Mouse (Mus musculus) E14TG2a.4 (cell line): ENCODE measurements around the gene Fbxo2.

Source experiments
- H3K27me3 ChIP-seq: 2 replicates; pipeline ENCODE4 v1.6.1; 2014; ENCODE audit warnings: low read length, control low read depth; ENCODE audit not compliant: insufficient read depth
- H3K36me3 ChIP-seq: 2 replicates; pipeline ENCODE4 v1.6.1; 2014; ENCODE audit warnings: low read length, control low read depth; ENCODE audit not compliant: insufficient read depth
- H3K4me1 ChIP-seq: replicated peaks from 2 replicates; pipeline ENCODE4 v1.6.1; 2014; ENCODE audit warnings: low read depth, low read length, control low read depth
- H3K4me3 ChIP-seq: replicated peaks from 2 replicates; pipeline ENCODE4 v1.5.1; 2014; ENCODE audit warnings: mild to moderate bottlenecking, low read length
- H3K9me3 ChIP-seq: 2 replicates; pipeline ENCODE4 v1.6.1; 2014; ENCODE audit warnings: low read length, control low read depth
- CTCF ChIP-seq: conservative IDR thresholded peaks from 2 replicates; pipeline ENCODE4 v1.5.1; 2014; ENCODE audit warnings: low read length
- NANOG ChIP-seq: IDR thresholded peaks from 2 replicates; pipeline ENCODE4 v1.6.1; 2014; ENCODE audit warnings: borderline replicate concordance, low read length, mixed read lengths
- POU5F1 ChIP-seq: IDR thresholded peaks from 2 replicates; pipeline ENCODE4 v1.6.1; 2014; ENCODE audit warnings: low read length, borderline replicate concordance

Gene Fbxo2

GRCm38 (mm10) chr4:148164461-148164860 lies 4.0 kb downstream of the Fbxo2 start:
- Histone ChIP-seq H3K4me3 (peak overlapping the region; percentile 72), H3K36me3 (no peaks in the 10 kb centered on the region), H3K4me1 (peaks cover 63% of the 10 kb centered on the region), H3K9me3 (no peaks in the 10 kb centered on the region), H3K27me3 (peaks cover 57% of the 10 kb centered on the region)
- TF ChIP-seq POU5F1, result no peak
- no peak for TF ChIP-seq CTCF
- no peak for TF ChIP-seq NANOG

- peaks cover 55% of the 10 kb centered on the region for H3K27me3 ChIP-seq
- H3K4me3 ChIP-seq, result peak overlapping the region; percentile 51
- no peaks in the 10 kb centered on the region for H3K36me3 ChIP-seq
- H3K9me3 ChIP-seq, result no peaks in the 10 kb centered on the region
- TF ChIP-seq CTCF (no peak), NANOG (no peak), POU5F1 (no peak)
- H3K4me1 ChIP-seq, result peaks cover 73% of the 10 kb centered on the region
Measured at GRCm38 (mm10) chr4:148165551-148165950, 5.1 kb downstream of the Fbxo2 start.

GRCm38 (mm10) chr4:148166431-148166830 lies 6.0 kb downstream of the Fbxo2 start:
- no peaks in the 10 kb centered on the region for H3K9me3 ChIP-seq
- peak overlapping the region; percentile 46 for H3K4me3 ChIP-seq
- no peaks in the 10 kb centered on the region for H3K36me3 ChIP-seq
- H3K27me3 ChIP-seq, result peaks cover 48% of the 10 kb centered on the region
- no peak for TF ChIP-seq NANOG
- no peak for TF ChIP-seq CTCF
- TF ChIP-seq POU5F1, result no peak
- H3K4me1 ChIP-seq, result peaks cover 66% of the 10 kb centered on the region

- H3K4me1 ChIP-seq, result peaks cover 62% of the 10 kb centered on the region
- no peaks in the 10 kb centered on the region for H3K36me3 ChIP-seq
- no peaks in the 10 kb centered on the region for H3K9me3 ChIP-seq
- TF ChIP-seq CTCF, result peak; percentile 51
- TF ChIP-seq POU5F1, result no peak
- peaks cover 48% of the 10 kb centered on the region for H3K27me3 ChIP-seq
- no peak overlapping the region; the same call in 1 of the 2 replicates for H3K4me3 ChIP-seq
Measured at GRCm38 (mm10) chr4:148166986-148167385, 6.6 kb downstream of the Fbxo2 start.

GRCm38 (mm10) chr4:148168287-148168686 lies 7.9 kb downstream of the Fbxo2 start:
- Histone ChIP-seq H3K9me3 (no peaks in the 10 kb centered on the region), H3K36me3 (no peaks in the 10 kb centered on the region), H3K4me3 (no peak overlapping the region), H3K4me1 (peaks cover 56% of the 10 kb centered on the region), H3K27me3 (peaks cover 49% of the 10 kb centered on the region)
- TF ChIP-seq NANOG (no peak), CTCF (peak; percentile 62)

GRCm38 (mm10) chr4:148169586-148169985 lies 9.2 kb downstream of the Fbxo2 start:
- no peak for TF ChIP-seq NANOG
- TF ChIP-seq CTCF, result no peak
- no peak for TF ChIP-seq POU5F1
- Histone ChIP-seq H3K27me3 (peaks cover 50% of the 10 kb centered on the region), H3K4me3 (peak overlapping the region; percentile 73), H3K4me1 (peaks cover 59% of the 10 kb centered on the region), H3K9me3 (no peaks in the 10 kb centered on the region), H3K36me3 (no peaks in the 10 kb centered on the region)

- no peaks in the 10 kb centered on the region for H3K36me3 ChIP-seq
Measured at GRCm38 (mm10) chr4:148170842-148171241, 10.4 kb downstream of the Fbxo2 start.

GRCm38 (mm10) chr4:148171261-148171660 lies 10.8 kb downstream of the Fbxo2 start:
- Histone ChIP-seq H3K27me3 (peaks cover 50% of the 10 kb centered on the region), H3K36me3 (no peaks in the 10 kb centered on the region), H3K4me1 (peaks cover 44% of the 10 kb centered on the region), H3K4me3 (no peak overlapping the region), H3K9me3 (no peaks in the 10 kb centered on the region)
- TF ChIP-seq POU5F1 (no peak), CTCF (no peak), NANOG (no peak)

More at GRCm38 (mm10) chr4:148170842-148171241, 10.4 kb downstream of the Fbxo2 start:
- TF ChIP-seq NANOG, result no peak
- peak; percentile 100 for TF ChIP-seq CTCF
- Histone ChIP-seq H3K9me3 (no peaks in the 10 kb centered on the region), H3K4me1 (peaks cover 49% of the 10 kb centered on the region), H3K27me3 (peaks cover 50% of the 10 kb centered on the region), H3K4me3 (no peak overlapping the region)

- TF ChIP-seq CTCF (no peak), POU5F1 (no peak), NANOG (no peak)
- Histone ChIP-seq H3K4me3 (peak overlapping the region; percentile 68), H3K36me3 (no peaks in the 10 kb centered on the region), H3K27me3 (peaks cover 64% of the 10 kb centered on the region), H3K4me1 (peaks cover 32% of the 10 kb centered on the region), H3K9me3 (no peaks in the 10 kb centered on the region)
Measured at GRCm38 (mm10) chr4:148173811-148174494, 13.5 kb downstream of the Fbxo2 start.
